Mouse (Mus musculus) gastrocnemius, postnatal 14 days (tissue): Measurements from ENCODE around the gene Actg1. TPM values are rescaled to one million over a fixed set of nuclear protein-coding genes. Genes with fewer than 3 reads are reported as not detected.

ENCODE experiments used
- DNase-seq: peaks from one replicate; pipeline ENCODE4 v3.0.0; 2021; ENCODE audit warnings: mixed read lengths
- intact Hi-C: fragments of 180-260 bp; cut with DNase I; formaldehyde crosslinking; loops from one replicate; pipeline ENCODE4 v1.15.1; 2025; ENCODE audit warnings: low total_unique reads
- long read RNA-seq, 2 experiments: library from polyadenylated mRNA; stranded (forward); transcript quantifications; one replicate each; pipeline ENCODE4 v2.0.0; 2021
- total RNA-seq, 2 experiments: library from RNA; stranded (reverse); gene quantifications; 2 replicates each; pipeline ENCODE4 v1.2.3; 2021

The Actg1 gene
- 100 to 1,000 TPM; 308 to 391 TPM for total RNA-seq
- long read RNA-seq, experiment 1, transcript Actg1-202 (6 exons, 1,952 nt) = major isoform, 199 of 276 reads
- long read RNA-seq, experiment 1, transcript Actg1-204 (5 exons, 1,827 nt) = minor isoform, 6 of 276 reads
- long read RNA-seq, experiment 1, transcript Actg1-206 (7 exons, 1,189 nt) = minor isoform, 25 of 276 reads
- long read RNA-seq, experiment 1, partial matches to known transcripts = 29 of 276 reads
- long read RNA-seq, experiment 1, other reads (novel, unspliced or antisense) = 17 of 276 reads
- long read RNA-seq, experiment 2, transcript Actg1-206 (7 exons, 1,189 nt) = minor isoform, 13 of 279 reads
- long read RNA-seq, experiment 2, transcript Actg1-204 (5 exons, 1,827 nt) = minor isoform, 6 of 279 reads
- long read RNA-seq, experiment 2, transcript Actg1-202 (6 exons, 1,952 nt) = major isoform, 223 of 279 reads
- long read RNA-seq, experiment 2, partial matches to known transcripts = 25 of 279 reads
- long read RNA-seq, experiment 2, other reads (novel, unspliced or antisense) = 12 of 279 reads

DNA sequence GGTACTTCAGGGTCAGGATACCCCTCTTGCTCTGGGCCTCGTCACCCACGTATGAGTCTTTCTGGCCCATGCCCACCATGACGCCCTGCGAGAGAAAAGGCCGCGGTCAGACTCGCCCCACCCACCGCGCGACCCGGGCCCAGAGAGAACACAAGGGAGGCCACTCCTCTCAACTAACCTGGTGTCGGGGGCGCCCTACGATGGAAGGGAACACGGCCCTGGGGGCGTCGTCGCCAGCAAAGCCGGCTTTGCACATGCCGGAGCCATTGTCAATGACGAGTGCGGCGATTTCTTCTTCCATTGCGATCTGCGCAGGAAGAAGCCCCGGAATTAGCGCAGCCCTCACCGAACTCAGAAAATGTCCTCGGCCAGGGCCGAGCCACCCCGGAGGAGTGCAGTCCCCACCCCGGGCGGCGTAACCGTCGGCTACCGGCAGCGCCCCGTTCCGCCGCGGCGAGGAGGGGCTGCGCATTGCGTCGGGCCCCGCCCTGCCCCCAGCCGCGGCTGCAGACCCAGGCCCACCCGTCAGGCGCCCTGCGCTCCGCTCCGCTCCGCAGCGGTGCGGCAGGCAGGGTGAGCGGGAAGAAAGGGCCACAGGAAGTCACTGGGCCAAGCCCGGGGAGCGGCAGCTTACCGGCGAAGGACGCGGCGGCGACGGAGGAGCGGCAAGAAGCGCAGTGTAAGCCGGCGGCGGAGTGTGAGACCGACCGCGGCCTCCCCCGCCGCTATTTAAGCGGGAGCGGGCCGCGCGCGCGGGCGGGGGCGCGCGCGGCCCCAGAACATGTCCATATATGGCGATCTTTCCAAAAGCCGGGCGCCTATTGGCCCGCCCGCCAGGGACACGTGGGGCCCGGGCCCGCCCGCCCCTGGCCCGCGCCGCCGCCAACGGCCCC is at the start of gene Actg1:
TSS of gene Actg1 (minus strand) at position 752 of the 893 bp plus-strand sequence.
- intact Hi-C loops = no loop called here
- peak; percentile 89 for DNase-seq

DNA sequence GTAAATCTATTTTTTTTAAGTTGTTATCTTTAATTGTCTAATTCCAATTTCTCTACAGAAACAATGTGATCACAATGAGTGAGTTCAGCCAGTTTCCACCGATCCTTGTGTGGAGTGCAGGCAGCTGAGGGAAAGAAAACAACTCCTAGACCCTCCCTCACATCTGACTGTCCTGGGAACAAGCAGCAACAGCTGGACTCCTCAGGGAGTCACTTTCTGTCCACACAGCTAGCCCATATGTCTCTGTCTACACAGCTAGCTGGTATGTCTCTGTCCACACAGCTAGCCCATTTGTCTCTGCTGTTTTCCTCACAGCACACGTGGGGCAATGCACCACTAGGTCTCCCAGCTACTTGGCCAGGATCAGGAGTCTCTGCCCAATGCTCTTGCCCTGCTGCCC is 49.3 kb upstream of the Actg1 start:
- intact Hi-C loops = no loop called here
- no peak for DNase-seq

DNA sequence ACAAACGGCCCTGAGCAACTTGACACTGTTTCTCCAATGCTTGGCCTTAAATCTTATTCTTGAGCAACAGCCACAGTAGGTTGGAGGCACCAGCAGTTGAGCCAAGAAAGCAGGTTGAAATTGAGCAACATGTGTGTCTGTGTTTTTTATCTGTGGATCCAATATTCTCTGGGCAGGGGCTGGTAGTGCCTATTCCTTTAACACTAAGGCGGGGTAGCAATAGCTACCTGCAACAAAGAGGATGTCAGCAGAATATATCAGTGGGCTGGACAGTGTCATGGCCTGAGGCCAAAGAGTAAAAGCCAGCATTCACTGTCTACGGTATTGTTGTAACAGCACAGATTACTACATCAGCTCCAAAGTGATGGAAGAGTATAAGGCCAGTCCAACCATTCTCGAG is 47.3 kb upstream of the Actg1 start:
- DNase-seq = no peak
- intact Hi-C loops = no loop called here

DNA sequence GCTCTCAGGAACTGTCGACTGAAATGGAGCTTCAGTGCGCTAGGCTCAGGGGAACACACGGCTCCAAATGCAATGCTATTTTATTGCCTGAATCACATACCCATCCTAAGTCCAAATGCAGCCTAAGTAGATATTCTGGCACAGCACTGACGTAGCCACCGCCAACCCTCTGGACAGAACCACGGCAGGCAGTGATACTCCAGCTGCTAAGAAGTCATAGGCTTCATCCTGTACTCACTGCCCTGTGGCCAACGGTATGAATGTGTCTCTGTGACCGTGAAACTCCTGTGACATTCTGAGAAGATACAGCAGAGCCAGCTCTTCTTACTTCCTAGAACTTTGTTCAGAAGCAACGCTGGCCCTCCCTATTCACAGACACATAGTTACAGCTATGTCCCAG is 40.2 kb upstream of the Actg1 start:
- DNase-seq = no peak
- intact Hi-C loops = no loop called here

DNA sequence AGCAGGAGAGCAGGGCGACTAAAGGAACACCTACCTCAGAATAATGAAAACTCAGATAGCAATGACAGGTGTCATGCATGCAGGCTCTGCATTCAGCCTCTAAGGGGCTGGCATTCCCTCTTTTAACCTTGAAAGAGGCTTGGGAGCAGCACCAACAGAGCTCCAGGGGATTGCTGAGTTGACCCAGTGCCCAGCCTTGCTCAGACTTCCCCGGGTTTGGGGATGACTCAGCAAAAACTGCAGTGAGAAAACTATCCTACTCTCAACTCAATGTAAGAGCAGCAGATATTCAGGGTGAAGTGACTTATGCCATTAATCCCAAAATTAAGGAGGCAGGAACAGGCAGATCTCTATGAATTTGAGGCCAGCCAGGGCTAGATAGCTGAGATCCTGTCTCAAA is 38.8 kb upstream of the Actg1 start:
- DNase-seq = no peak
- intact Hi-C loops = no loop called here

DNA sequence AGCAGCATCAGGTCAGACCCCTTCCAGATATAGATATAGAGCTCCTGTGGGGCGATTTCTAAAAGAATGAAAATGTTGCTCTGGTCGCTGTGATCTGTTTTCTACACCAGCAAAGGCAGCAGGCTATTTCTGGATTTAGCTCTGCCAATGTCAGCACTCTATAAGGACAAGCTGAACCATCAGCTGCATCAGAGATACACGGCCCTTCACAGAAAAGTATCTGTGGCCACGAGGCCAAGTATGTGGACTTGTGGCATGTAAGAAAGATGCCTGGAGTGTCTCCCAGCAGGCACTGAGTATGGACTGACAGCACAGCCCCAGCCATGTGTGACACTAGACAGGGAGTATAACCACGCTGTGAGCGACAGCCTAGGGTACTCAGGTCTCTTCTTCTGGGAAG is 38.3 kb upstream of the Actg1 start:
- no peak for DNase-seq
- intact Hi-C loops = no loop called here

DNA sequence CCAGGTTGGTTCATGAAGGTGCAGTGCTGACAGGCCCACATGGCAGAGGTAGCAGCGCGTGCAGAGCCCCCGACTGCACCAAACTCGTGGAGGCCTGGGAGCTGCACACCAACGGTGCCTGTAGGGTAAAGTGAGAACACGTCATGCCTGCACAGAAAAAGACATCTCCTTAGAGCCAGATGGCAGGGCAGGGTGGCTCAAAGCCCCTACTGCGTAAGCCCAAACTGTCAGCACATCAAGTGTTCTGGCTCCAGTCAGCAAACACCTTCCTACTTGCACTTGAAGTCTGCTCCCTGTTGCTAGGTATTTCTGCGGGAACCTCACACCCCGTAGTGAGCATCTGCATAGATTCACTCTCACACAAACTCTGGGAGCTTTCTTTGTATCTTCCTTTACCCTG is 34.2 kb upstream of the Actg1 start:
- no peak for DNase-seq
- intact Hi-C loops = no loop called here

DNA sequence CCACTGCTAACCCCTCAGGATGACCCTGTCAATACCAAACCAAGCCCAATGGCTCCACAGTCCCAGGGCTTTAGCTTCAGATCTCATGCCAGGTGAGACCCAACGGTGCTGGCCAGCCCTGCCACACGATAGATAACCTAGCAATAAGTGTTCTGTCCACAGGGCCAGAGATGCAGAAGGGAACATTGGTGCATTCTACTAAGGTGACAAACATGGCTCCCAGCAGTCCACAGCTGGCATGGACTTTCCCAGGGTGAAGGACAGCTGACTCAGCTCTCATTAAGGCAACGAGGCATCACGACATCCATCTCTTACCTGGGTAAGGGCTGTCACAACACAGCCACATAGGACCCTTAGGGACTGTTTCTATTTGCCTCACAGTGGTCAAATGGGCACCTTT is 32.8 kb upstream of the Actg1 start:
- intact Hi-C loops = no loop called here
- DNase-seq = no peak

DNA sequence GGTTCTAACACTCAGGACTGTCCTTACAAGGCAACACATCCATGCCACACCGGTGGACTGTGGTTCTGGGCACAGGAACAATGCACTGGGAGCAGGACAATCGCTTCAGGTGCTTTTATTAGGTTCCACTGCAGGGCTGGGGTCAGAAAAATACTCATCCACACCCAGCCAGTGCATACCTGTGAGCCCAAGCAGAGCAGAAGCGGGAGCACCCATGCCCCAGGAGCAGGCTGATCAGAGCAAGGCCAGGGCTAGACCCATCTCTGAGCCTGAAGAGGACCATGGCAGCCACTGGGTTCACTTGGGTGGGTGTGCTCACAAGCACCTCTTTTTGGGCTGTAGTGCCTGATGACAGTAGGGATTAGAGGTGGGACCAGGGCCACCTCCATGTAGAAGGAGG is 31.9 kb upstream of the Actg1 start:
- DNase-seq = no peak
- intact Hi-C loops = no loop called here

DNA sequence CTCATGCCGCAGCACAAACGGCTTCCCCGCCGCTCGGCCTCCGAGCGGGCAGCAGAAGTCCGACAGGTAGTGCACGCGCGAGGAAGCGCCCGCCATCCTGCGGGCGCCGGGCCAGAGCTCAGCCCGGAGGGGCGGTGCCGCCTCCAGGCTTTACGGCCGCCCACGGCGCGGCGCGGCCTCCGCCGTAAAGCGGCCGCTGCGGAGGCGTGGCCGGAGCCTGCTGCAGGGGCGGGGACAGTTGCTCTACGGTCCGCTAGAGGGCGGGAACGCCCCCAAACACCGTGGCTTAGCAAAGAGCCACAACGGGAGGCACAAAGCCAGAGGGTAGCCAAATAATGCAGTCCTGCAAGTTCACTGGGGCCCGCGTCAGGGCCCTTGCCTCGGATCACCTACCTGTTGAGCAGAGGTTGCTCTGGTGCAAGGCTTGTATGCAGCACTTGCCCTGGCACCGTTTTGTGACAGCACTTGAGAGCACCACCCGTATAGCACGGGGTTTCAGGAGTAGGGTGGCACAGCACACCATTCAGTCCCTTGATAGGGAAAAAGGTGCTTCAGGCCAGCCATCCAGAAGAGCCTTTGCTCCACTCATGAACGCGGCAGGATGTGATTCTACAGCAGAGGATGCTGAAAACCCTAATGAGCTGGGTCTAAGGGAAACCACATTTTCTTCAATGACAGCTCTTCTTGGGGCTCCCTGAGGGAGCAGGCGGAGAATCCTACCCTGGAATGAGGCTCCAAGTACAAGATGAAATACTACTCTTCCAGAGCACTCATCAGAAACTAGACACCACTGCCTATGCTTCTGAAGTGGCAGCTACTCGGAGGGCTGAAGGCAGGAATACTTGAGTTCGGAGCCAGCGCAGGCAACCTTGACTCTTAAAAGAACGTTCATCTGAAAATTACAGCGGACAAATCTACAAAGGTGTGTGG is 30.5 kb upstream of the Actg1 start, which contains the start of gene Faap100:
TSS of gene Faap100 (minus strand) at position 154 of the 930 bp plus-strand sequence.
- intact Hi-C loops = no loop called here

DNA sequence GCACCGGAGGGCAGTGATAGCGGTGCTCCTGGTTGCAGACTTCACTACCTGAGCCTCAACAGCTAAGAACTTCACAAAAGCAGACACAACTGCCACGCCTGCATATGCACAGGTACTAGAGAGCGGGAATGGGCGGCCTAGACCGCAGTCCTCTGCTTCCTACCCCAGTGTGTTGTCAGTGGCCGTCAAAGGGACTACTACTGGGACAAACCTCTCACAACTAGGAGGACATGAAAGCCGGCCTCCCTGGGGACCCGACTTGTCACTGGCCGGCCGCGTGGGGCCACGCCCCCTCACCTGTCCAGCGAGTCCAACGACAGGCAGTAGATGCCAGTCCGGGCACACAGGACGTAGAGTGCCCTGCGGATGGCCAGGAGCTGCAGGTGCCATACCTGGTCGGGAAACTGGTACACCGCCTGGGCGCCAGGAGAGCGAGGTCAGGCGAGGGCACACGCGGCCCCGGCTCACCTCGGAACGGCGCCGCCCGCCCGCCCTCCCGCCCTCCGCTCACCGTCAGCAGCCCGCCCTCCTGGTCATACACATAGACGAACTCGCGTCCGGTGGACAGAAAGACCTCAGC is 29.8 kb upstream of the Actg1 start:
- intact Hi-C loops = no loop called here
- DNase-seq = peak; percentile 41

More for the DNA sequence above, 30.5 kb upstream of the Actg1 start, which contains the start of gene Faap100:
- peak; percentile 92 for DNase-seq

DNA sequence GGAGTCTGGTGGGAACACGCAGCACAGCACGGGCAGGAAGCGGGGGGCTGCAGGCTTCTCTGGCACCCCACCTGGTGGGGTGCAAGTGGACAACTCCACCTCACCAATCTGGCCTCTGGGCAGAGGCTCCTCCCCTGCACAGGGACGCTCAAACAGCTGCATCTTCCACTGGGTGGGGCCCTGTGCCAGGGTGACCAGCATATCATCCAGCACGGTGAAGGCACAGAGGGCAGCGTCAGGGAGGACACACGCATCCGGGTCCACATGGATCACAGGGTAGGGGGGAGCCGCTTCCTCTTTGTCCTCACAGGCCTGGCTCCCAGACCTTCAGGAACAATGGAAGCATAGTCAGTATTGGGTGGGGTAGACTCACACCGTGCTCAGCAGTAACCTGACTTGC is 29.0 kb upstream of the Actg1 start:
- DNase-seq = peak; percentile 39
- intact Hi-C loops = no loop called here

DNA sequence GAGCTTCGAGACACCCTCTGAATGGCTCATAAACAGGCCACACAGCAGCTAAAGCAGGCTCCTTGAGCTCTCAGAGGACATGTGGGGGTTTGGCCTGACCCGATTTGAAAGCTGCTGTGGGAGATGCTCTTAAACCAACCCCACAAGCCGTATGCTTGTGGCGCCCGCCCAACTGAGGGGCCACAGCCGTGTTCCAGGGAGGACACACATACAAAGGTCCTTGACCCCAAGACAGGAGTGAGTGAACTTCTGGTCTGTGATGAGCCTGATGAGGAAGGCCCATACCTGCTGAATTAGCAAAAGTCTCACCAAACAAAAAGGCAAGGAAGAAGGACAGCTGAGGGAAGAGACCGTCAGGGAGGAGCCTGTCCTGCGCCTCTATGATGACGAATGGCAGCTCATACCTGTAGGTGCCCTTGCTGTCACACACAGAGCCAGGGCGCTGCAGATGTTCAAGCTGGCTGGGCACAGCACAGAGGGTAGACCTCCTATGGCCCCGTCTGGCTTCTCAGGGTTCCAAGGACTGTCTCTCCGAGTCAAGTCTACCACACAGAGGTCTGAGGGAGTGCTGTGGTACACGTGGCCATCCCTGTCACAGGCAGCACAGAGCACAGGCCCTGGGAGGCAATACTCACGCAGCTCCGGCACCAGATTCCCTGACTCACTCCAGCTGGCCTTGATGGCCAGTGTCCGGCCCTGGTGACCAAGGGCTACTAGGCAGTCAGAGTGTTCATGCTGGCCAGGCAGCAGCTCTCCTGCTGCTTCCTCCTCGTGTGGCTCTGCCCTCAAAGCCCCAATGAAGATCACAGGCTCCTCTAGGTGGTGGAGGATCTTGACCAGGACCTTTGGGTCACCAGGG is 28.2 kb upstream of the Actg1 start:
- intact Hi-C loops = no loop called here
- peak; percentile 3 for DNase-seq

DNA sequence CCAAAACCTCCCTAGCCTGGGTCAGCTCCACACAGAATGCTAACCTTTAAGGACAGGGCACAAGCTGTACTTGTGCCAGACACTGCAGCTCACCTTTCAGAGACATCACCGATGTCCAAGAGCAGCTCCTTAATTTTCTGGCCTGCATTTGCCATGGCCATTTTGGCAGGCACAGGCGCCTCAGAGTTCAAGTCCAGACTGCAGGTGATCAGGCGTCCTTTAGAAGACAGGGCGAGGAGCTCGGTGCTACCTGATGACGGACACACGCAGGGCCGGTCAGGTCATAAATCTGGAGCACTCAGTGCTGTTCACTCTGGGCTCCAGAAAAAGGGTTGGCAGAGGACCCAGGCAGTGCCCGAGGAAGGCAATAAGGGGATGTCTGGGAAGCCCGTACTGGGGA is 27.0 kb upstream of the Actg1 start:
- intact Hi-C loops = no loop called here
- DNase-seq = no peak

DNA sequence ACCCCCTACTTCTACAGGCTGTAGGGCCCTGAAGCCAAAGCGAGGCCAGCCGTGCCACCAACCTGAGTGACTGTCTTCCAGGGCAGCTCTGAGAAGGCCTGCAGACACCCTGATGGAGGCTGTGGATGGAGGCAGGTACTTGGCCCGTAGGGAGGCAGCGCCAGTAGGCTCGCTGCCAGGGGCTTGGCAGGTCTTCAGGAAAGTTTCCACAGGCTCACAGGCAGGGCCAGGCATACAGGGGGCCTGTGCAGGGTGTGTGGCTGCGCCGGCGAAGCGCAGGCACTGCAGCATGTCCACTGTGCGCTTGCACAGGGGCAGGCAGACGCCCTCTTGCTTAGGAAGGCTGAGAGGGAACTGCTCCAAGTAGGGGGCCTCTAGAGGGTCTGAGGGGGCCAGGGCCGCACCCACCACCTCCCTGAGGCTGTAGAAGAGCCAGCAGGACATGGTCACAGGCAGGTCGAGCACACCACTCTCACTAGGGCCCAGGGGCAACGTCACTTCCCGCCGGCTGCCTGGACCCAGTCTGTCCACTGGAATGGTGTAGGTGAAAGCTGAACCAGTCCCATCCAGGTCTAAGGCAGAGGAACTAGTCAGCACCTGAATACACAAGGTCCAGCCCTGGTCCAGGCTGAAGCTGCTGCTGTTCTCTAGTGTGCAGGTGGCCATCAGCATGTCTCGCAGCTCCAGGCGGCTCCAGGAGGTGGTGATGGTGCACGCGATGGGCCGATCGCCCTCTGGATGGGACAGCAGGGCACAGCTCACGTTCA is 25.7 kb upstream of the Actg1 start:
- intact Hi-C loops = no loop called here

DNA sequence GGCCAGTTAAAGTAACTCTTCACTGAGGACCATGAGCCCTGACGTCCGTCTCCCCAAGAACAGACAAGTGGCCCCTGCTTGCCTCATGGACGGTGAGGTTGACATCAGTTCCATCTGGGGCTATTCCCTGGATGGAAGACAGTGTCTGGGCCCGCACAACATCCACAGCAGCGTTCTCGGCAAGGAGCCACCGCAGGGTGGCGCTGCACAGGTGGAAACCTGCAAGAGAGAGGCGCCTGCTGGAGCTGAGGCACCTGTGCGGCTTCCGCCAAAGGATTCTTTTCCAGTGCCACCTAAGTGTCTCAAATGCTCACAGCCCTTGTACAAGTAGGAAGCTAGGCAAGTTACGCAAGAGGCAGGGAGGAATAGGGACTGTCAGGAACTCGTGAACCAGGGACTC is 24.7 kb upstream of the Actg1 start:
- intact Hi-C loops = no loop called here
- DNase-seq = no peak

More for the DNA sequence above, 25.7 kb upstream of the Actg1 start:
- DNase-seq = no peak

DNA sequence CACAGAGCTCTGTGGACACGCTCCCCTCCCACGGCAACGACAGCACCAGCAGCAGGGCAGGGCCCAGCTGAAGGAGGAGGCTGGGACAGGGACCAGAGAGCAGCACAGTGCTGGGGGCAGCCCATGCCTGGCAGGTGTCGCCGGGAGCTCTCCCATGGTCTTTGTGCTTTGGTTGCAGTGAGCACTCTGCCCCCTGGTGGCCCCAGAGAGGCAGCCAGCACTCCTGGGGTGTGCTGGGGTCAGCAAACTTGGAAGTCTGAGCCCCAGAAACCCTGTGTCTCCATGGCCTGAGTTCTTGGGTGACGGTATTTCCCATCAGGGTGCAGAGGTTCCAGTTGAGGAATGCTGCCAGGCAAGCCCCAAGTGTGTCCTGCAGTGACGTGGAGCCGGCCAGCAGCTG is 21.3 kb upstream of the Actg1 start:
- intact Hi-C loops = no loop called here
- peak; percentile 78 for DNase-seq
